Mouse (Mus musculus) G1E (cell line): ENCODE measurements around the gene Fam69a.

ENCODE experiments used
- CTCF ChIP-seq: IDR thresholded peaks from 2 replicates; pipeline ENCODE4 v1.5.1; 2012; ENCODE audit warnings: low read depth, low read length, inconsistent platforms, mixed read lengths
- GATA1 ChIP-seq: IDR thresholded peaks from 2 replicates; pipeline ENCODE4 v1.6.1; 2012; ENCODE audit warnings: borderline replicate concordance, low read length, inconsistent platforms, mixed read lengths
- GATA2 ChIP-seq: IDR thresholded peaks from 2 replicates; pipeline ENCODE4 v1.6.1; 2012; ENCODE audit warnings: low read depth, low read length, inconsistent platforms, borderline replicate concordance
- POLR2AphosphoS5 ChIP-seq: IDR thresholded peaks from 2 replicates; pipeline ENCODE4 v1.6.1; 2012; ENCODE audit warnings: low read depth, low read length, inconsistent platforms; ENCODE audit not compliant: insufficient replicate concordance
- TAL1 ChIP-seq: conservative IDR thresholded peaks from 2 replicates; pipeline ENCODE4 v1.6.1; 2012; ENCODE audit warnings: low read depth, low read length, inconsistent platforms, mixed read lengths

DNA sequence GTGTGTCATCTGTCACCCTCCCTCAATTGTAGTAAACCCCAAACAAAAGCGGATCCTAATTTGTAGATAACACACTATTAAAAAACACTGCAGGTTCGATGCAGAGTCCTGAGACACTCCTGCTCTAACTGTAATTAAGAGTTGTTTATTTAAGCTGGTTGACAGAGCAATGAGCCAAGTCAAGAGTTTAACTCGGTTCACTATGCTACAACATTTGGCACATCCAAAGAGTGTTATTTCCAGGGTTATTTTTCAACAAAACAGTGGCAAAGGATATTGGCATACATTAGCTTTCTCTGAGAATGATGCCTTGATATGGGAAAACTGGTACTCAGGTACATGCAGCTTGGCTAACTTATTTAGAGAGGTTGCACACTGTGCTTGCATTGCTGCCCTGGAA, 4.9 kb downstream of the Fam69a start:
- TF ChIP-seq CTCF (no peak), GATA1 (no peak), POLR2AphosphoS5 (no peak), TAL1 (no peak), GATA2 (no peak)
